Mouse (Mus musculus) midbrain, embryonic 12.5 days (tissue): ENCODE results near the gene Pigv. TPM values are rescaled to one million over a fixed set of nuclear protein-coding genes. Genes with fewer than 3 reads are reported as not detected.

Experiments
- ATAC-seq: fragments of 200-750 bp; cut with Nextera tagmentation; 2 replicates; pipeline ENCODE4 v1.8.0; 2017; ENCODE audit warnings: low read depth, moderate TSS enrichment, moderate library complexity; ENCODE audit not compliant: low FRiP score
- H3K27ac ChIP-seq: fragments of 300-500 bp; sonication (generic); replicated peaks from 2 replicates; pipeline ENCODE4 v1.5.1; 2016; ENCODE audit warnings: mild to moderate bottlenecking
- H3K27me3 ChIP-seq: fragments of 300-500 bp; sonication (generic); 2 replicates; pipeline ENCODE4 v1.6.1; 2016; ENCODE audit warnings: mild to moderate bottlenecking
- H3K36me3 ChIP-seq: fragments of 300-500 bp; sonication (generic); 2 replicates; pipeline ENCODE4 v1.6.1; 2016
- H3K4me1 ChIP-seq: fragments of 300-500 bp; sonication (generic); 2 replicates; pipeline ENCODE4 v1.6.1; 2016
- H3K4me2 ChIP-seq: fragments of 300-500 bp; sonication (generic); replicated peaks from 2 replicates; pipeline ENCODE4 v1.6.1; 2016; ENCODE audit warnings: mild to moderate bottlenecking, moderate library complexity
- H3K4me3 ChIP-seq: fragments of 300-500 bp; sonication (generic); 2 replicates; pipeline ENCODE4 v1.5.1; 2016; ENCODE audit warnings: mild to moderate bottlenecking
- H3K9ac ChIP-seq: fragments of 300-500 bp; sonication (generic); replicated peaks from 2 replicates; pipeline ENCODE4 v1.6.1; 2016; ENCODE audit warnings: mild to moderate bottlenecking, moderate library complexity
- H3K9me3 ChIP-seq: fragments of 300-500 bp; sonication (generic); 2 replicates; pipeline ENCODE4 v1.6.1; 2016; ENCODE audit warnings: mild to moderate bottlenecking
- WGBS: fragments of 180-500 bp; shearing (Covaris S2); methylation state at CpG from one replicate; pipeline ENCODE4 v1.1.7; 2016; 5-methylcytosine and 5-hydroxymethylcytosine counted together
- polyA plus RNA-seq: library from polyadenylated mRNA; unstranded; fragments of >200 nt; fragmentation: Nextera tagmentation; extraction: Ambion mirVana; gene quantifications from 2 replicates; pipeline ENCODE4 v1.2.1, GENCODE M21; 2016

Pigv gene
- polyA plus RNA-seq = 18.3 and 19.1 TPM in 2 replicates

- ATAC-seq = peak; percentile 90
- peak within 1 kb of the TSS; percentile 67 for H3K4me2 ChIP-seq
- H3K9ac ChIP-seq = peak within 1 kb of the TSS; percentile 83
- peak within 1 kb of the TSS; percentile 98 for H3K27ac ChIP-seq
- H3K4me1 ChIP-seq = peaks cover 53% of the 10 kb centered on the region
- WGBS = under 1% methylated on average over 74 of the region's 76 CpGs
- H3K36me3 ChIP-seq = peaks cover 9% of the 10 kb centered on the region; the same call in 1 of the 2 replicates
- H3K27me3 ChIP-seq = no peaks in the 10 kb centered on the region
- no peaks in the 10 kb centered on the region for H3K9me3 ChIP-seq
- peak within 1 kb of the TSS; percentile 75 for H3K4me3 ChIP-seq
Measured at GRCm38 (mm10) chr4:133671881-133672844, at the start of gene Pigv. Gene Pigv (minus strand): TSS chr4:133672647.

- no peaks in the 10 kb centered on the region for H3K4me1 ChIP-seq
- H3K36me3 ChIP-seq = peaks cover 80% of the 10 kb centered on the region
- H3K9ac ChIP-seq = no peak overlapping the region
- H3K27ac ChIP-seq = no peak overlapping the region
- H3K9me3 ChIP-seq = no peaks in the 10 kb centered on the region
- 93% methylated on average over 3 of the region's 3 CpGs for WGBS
- ATAC-seq = no peak
- H3K4me2 ChIP-seq = no peak overlapping the region
- no peaks in the 10 kb centered on the region for H3K27me3 ChIP-seq
- H3K4me3 ChIP-seq = no peak overlapping the region
Measured at GRCm38 (mm10) chr4:133719791-133720190, 47.3 kb upstream of the Pigv start.

- WGBS = 89% methylated on average over 5 of the region's 5 CpGs
- H3K4me1 ChIP-seq = 0 out of 2 replicates have a peak, but pooled peaks cover 9% of the 10 kb centered on the region
- H3K36me3 ChIP-seq = peaks cover 70% of the 10 kb centered on the region
- H3K4me3 ChIP-seq = no peak overlapping the region
- no peaks in the 10 kb centered on the region for H3K27me3 ChIP-seq
- no peaks in the 10 kb centered on the region for H3K9me3 ChIP-seq
- no peak overlapping the region for H3K9ac ChIP-seq
- H3K4me2 ChIP-seq = no peak overlapping the region
- H3K27ac ChIP-seq = no peak overlapping the region
- no peak for ATAC-seq
Measured at GRCm38 (mm10) chr4:133712755-133713154, 40.3 kb upstream of the Pigv start.

- WGBS = 92% methylated on average over 6 of the region's 6 CpGs
Measured at GRCm38 (mm10) chr4:133711307-133712076, 39.0 kb upstream of the Pigv start.

GRCm38 (mm10) chr4:133709395-133709794 is 36.9 kb upstream of the Pigv start:
- Histone ChIP-seq H3K27ac (no peak overlapping the region), H3K27me3 (no peaks in the 10 kb centered on the region), H3K4me3 (no peak overlapping the region), H3K4me2 (no peak overlapping the region), H3K9me3 (no peaks in the 10 kb centered on the region), H3K9ac (no peak overlapping the region), H3K36me3 (peaks cover 67% of the 10 kb centered on the region), H3K4me1 (0 out of 2 replicates have a peak, but pooled peaks cover 9% of the 10 kb centered on the region)
- 36% methylated on average over 2 of the region's 2 CpGs for WGBS
- no peak for ATAC-seq

More at GRCm38 (mm10) chr4:133711307-133712076, 39.0 kb upstream of the Pigv start:
- H3K36me3 ChIP-seq = peaks cover 70% of the 10 kb centered on the region
- H3K9ac ChIP-seq = no peak overlapping the region
- H3K4me3 ChIP-seq = no peak overlapping the region
- H3K9me3 ChIP-seq = no peaks in the 10 kb centered on the region
- H3K4me1 ChIP-seq = 0 out of 2 replicates have a peak, but pooled peaks cover 9% of the 10 kb centered on the region
- no peak overlapping the region; the same call in 1 of the 2 replicates for H3K27ac ChIP-seq
- H3K27me3 ChIP-seq = no peaks in the 10 kb centered on the region
- no peak for ATAC-seq
- no peak overlapping the region for H3K4me2 ChIP-seq

GRCm38 (mm10) chr4:133707464-133707863 is 35.0 kb upstream of the Pigv start:
- H3K4me3 ChIP-seq = no peak overlapping the region
- no peak overlapping the region for H3K9ac ChIP-seq
- no peak overlapping the region for H3K4me2 ChIP-seq
- H3K27ac ChIP-seq = 0 out of 2 replicates have a peak overlapping the region, but pooled peaks have one; percentile 2
- ATAC-seq = no peak
- peaks cover 60% of the 10 kb centered on the region for H3K36me3 ChIP-seq
- H3K9me3 ChIP-seq = no peaks in the 10 kb centered on the region
- no peaks in the 10 kb centered on the region for H3K27me3 ChIP-seq
- 78% methylated on average over 1 of the region's 1 CpGs for WGBS
- H3K4me1 ChIP-seq = 0 out of 2 replicates have a peak, but pooled peaks cover 9% of the 10 kb centered on the region

- Histone ChIP-seq H3K4me1 (0 out of 2 replicates have a peak, but pooled peaks cover 9% of the 10 kb centered on the region), H3K4me3 (no peak overlapping the region), H3K27ac (0 out of 2 replicates have a peak overlapping the region, but pooled peaks have one; percentile 2), H3K36me3 (peaks cover 62% of the 10 kb centered on the region), H3K9me3 (no peaks in the 10 kb centered on the region), H3K4me2 (no peak overlapping the region), H3K27me3 (no peaks in the 10 kb centered on the region), H3K9ac (no peak overlapping the region)
- 77% methylated on average over 8 of the region's 8 CpGs for WGBS
- no peak for ATAC-seq
Measured at GRCm38 (mm10) chr4:133706956-133707355, 34.5 kb upstream of the Pigv start.

GRCm38 (mm10) chr4:133705062-133705461 is 32.6 kb upstream of the Pigv start:
- Histone ChIP-seq H3K9ac (no peak overlapping the region), H3K36me3 (peaks cover 66% of the 10 kb centered on the region)
- 94% methylated on average over 4 of the region's 4 CpGs for WGBS

GRCm38 (mm10) chr4:133700905-133701368 is 28.5 kb upstream of the Pigv start:
- WGBS = 91% methylated on average over 11 of the region's 11 CpGs
- Histone ChIP-seq H3K9me3 (no peaks in the 10 kb centered on the region), H3K4me3 (no peak overlapping the region), H3K27me3 (no peaks in the 10 kb centered on the region), H3K27ac (no peak overlapping the region), H3K36me3 (peaks cover 62% of the 10 kb centered on the region), H3K4me2 (no peak overlapping the region), H3K4me1 (no peaks in the 10 kb centered on the region), H3K9ac (no peak overlapping the region)
- no peak for ATAC-seq

More at GRCm38 (mm10) chr4:133705062-133705461, 32.6 kb upstream of the Pigv start:
- no peaks in the 10 kb centered on the region for H3K9me3 ChIP-seq
- ATAC-seq = no peak
- H3K4me2 ChIP-seq = no peak overlapping the region
- H3K27ac ChIP-seq = no peak overlapping the region
- H3K27me3 ChIP-seq = no peaks in the 10 kb centered on the region
- H3K4me3 ChIP-seq = no peak overlapping the region
- H3K4me1 ChIP-seq = 0 out of 2 replicates have a peak, but pooled peaks cover 9% of the 10 kb centered on the region

GRCm38 (mm10) chr4:133695363-133695762 is 22.9 kb upstream of the Pigv start:
- no peaks in the 10 kb centered on the region for H3K9me3 ChIP-seq
- no peak overlapping the region for H3K4me3 ChIP-seq
- H3K27me3 ChIP-seq = no peaks in the 10 kb centered on the region
- no peak overlapping the region for H3K9ac ChIP-seq
- H3K4me1 ChIP-seq = no peaks in the 10 kb centered on the region
- H3K36me3 ChIP-seq = peaks cover 75% of the 10 kb centered on the region
- H3K27ac ChIP-seq = no peak overlapping the region
- H3K4me2 ChIP-seq = no peak overlapping the region
- 83% methylated on average over 3 of the region's 3 CpGs for WGBS
- no peak for ATAC-seq

- Histone ChIP-seq H3K4me3 (no peak overlapping the region), H3K27ac (no peak overlapping the region), H3K36me3 (peaks cover 100% of the 10 kb centered on the region), H3K4me2 (no peak overlapping the region), H3K9ac (no peak overlapping the region), H3K4me1 (peaks cover 3% of the 10 kb centered on the region; the same call in 1 of the 2 replicates), H3K9me3 (no peaks in the 10 kb centered on the region), H3K27me3 (no peaks in the 10 kb centered on the region)
- ATAC-seq = no peak
- WGBS = 69% methylated on average over 5 of the region's 5 CpGs
Measured at GRCm38 (mm10) chr4:133690252-133690651, 17.8 kb upstream of the Pigv start.
